Mouse (Mus musculus) C2C12 (cell line): ENCODE data around the gene Acot11.

Experiments used
- CTCF ChIP-seq: IDR thresholded peaks from one replicate; pipeline ENCODE4 v1.5.1; 2011; ENCODE audit not compliant: control insufficient read depth, insufficient read depth, insufficient read length
- MYOD1 ChIP-seq: IDR thresholded peaks from one replicate; pipeline ENCODE4 v1.6.1; 2011; ENCODE audit warnings: low read depth; ENCODE audit not compliant: control insufficient read depth, insufficient read length

DNA sequence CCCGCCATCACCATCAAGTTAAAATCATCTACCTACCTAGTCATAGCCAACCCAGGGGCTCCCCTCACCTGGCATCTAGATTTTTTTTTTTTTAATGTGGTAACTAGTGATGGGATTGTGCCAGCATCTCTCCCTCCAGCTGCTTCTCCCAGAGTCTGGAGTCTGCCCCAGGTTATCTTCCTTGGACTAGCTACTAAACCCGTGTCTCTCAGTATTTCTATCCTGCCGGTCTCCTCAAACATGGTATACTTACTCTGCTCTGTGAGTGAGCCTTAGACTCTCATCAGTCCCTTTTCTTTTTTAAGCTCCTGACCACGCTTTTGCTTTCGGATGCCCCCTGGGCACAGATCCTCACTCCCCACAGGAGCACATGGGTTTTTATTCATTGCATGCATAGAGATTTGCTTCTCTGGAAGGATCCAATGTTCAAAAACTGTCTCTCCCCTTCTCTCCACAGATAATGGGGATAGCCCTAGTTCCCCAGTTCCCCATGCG, 35.9 kb upstream of the Acot11 start:
- TF ChIP-seq MYOD1 (no peak), CTCF (no peak)
